Mouse (Mus musculus): ENCODE results near the gene Mlec. TPM values are rescaled to one million over a fixed set of nuclear protein-coding genes. Genes with fewer than 3 reads are reported as not detected.
A peak's percentile ranks its signal among the peaks of the same experiment; 100 is the strongest.

The Mlec gene
- polyA plus RNA-seq, 1 experiment from 2014 or later = 43.6 TPM

DNA sequence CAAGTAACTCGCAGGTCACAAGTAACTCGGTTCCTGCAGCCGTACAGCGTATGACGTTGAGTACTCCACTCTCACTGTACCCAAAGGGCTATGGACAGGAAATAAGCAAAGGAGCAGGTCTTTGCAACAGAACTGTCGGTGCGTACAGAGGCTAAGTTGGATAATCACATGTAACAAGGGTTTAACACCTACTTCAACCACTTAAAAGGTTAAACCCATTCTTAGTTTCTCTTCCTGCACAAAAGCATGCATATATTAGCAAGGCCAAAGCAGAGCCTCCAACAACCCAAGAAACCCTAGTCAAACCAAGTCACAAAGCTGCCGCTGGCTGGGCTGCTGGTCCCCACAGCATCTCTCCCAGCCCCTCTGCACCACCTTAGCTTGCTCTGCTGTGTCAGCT lies 25.5 kb downstream of the Mlec start:
- peaks cover 7% of the 10 kb centered on the region for H3K4me1 ChIP-seq (replicated peaks; ENCODE audit: insufficient read depth, low read length)
- no peak overlapping the region for H3K9ac ChIP-seq (ENCODE audit: low read depth, low read length)
- H3K9me3 ChIP-seq (replicated peaks; ENCODE audit: low read length) = no peaks in the 10 kb centered on the region
- no peak for TF ChIP-seq CTCF (IDR thresholded peaks at IDR 0.05; ENCODE audit: low read depth)
- H3K4me2 ChIP-seq (ENCODE audit: low read length) = 0 out of 2 replicates have a peak overlapping the region, but pooled peaks have one; percentile 99
- peaks cover 12% of the 10 kb centered on the region; the same call in 1 of the 2 replicates for H3K36me3 ChIP-seq (ENCODE audit: insufficient read depth, low read length)
- no peak overlapping the region for H3K27ac ChIP-seq
- WGBS = 84% methylated on average over 8 of the region's 8 CpGs
- H3K4me3 ChIP-seq (replicated peaks; ENCODE audit: low read depth, low read length) = no peak overlapping the region
- ATAC-seq (replicated peaks; ENCODE audit: low FRiP score, low read depth) (no peak), DNase-seq (ENCODE audit: low spot score) (no peak)
- no peaks in the 10 kb centered on the region for H3K27me3 ChIP-seq (ENCODE audit: insufficient read depth, low read length)

DNA sequence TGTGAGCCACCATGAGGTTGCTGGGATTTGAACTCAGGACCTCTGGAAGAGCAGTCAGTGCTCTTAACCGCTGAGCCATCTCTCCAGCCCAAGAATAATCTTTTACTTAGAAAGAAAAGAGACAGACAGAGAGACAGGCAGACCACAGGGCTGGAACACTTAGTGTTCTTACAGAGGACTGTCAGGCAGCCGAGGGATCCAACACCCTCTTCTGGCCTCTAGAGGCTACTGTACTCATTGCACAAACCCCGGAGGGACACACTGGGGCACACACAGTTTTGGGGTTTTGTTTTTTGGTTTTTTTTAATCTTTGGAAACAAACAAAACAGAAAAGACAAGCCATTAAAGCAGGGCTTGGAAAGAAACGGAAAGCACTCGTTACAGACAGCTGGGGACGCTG lies 28.7 kb downstream of the Mlec start:
- DNase-seq (ENCODE audit: low spot score) = no peak
- H3K4me1 ChIP-seq (replicated peaks; ENCODE audit: insufficient read depth, low read length) = peaks cover 11% of the 10 kb centered on the region
- peak; percentile 24; the same call in 1 of the 2 replicates for TF ChIP-seq CTCF (IDR thresholded peaks at IDR 0.05; ENCODE audit: low read depth)
- H3K36me3 ChIP-seq (ENCODE audit: insufficient read depth, low read length) = peaks cover 27% of the 10 kb centered on the region
- no peak overlapping the region for H3K9ac ChIP-seq (ENCODE audit: low read depth, low read length)
- H3K4me3 ChIP-seq (replicated peaks; ENCODE audit: low read depth, low read length) = no peak overlapping the region
- H3K9me3 ChIP-seq (replicated peaks; ENCODE audit: low read length) = no peaks in the 10 kb centered on the region
- no peaks in the 10 kb centered on the region for H3K27me3 ChIP-seq (ENCODE audit: insufficient read depth, low read length)
- WGBS = 90% methylated on average over 6 of the region's 6 CpGs
- no peak overlapping the region for H3K27ac ChIP-seq
- no peak for ATAC-seq (replicated peaks; ENCODE audit: low FRiP score, low read depth)
- H3K4me2 ChIP-seq (ENCODE audit: low read length) = no peak overlapping the region

GRCm38 (mm10) chr5:115127421-115128179 lies 30.4 kb downstream of the Mlec start:
- Histone ChIP-seq H3K27ac (no peak overlapping the region), H3K27me3 (ENCODE audit: insufficient read depth, low read length) (no peaks in the 10 kb centered on the region), H3K9me3 (replicated peaks; ENCODE audit: low read length) (no peaks in the 10 kb centered on the region), H3K36me3 (ENCODE audit: insufficient read depth, low read length) (peaks cover 32% of the 10 kb centered on the region), H3K9ac (ENCODE audit: low read depth, low read length) (0 out of 2 replicates have a peak overlapping the region, but pooled peaks have one; percentile 2), H3K4me1 (replicated peaks; ENCODE audit: insufficient read depth, low read length) (0 out of 2 replicates have a peak, but pooled peaks cover 4% of the 10 kb centered on the region), H3K4me3 (replicated peaks; ENCODE audit: low read depth, low read length) (no peak overlapping the region), H3K4me2 (ENCODE audit: low read length) (no peak overlapping the region)
- no peak for ATAC-seq (replicated peaks; ENCODE audit: low FRiP score, low read depth)
- WGBS = 71% methylated on average over 22 of the region's 22 CpGs
- TF ChIP-seq CTCF (IDR thresholded peaks at IDR 0.05; ENCODE audit: low read depth) = no peak
- DNase-seq (ENCODE audit: low spot score) = no peak

DNA sequence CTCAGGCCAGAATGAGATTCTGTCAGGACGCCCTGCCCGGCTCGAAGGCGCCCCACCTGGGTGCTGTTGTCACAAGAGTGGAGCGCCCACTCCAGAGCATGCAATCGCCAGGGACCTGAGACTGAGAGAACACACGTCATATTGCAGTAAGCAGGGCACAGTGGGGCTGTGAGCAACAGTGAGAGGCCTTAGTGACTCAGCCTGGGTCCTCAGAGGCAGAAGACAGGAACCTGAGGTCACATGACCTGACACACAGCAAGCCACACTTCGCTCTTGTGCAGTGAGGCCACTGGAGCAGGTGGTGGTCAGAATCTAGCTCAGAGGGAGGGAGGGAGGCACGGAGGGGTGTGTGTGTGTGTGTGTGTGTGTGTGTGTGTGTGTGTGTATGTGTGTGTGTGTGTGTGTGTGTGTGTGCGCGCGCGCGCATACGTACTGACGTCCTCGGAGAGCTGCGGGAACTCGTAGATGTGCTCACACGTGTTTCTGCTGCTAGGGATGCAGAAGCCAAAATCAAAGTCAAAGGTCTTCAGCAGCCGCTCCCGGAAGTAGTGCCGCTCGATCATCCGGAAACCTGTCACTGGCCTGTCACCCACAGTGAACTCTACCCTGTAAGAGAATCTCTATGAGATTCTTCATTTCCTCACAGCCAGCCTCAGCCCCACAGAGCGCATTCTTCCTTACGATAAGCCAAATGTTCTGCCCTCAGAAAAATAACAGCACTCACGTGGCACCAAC lies 31.2 kb downstream of the Mlec start:
- no peak for TF ChIP-seq CTCF (IDR thresholded peaks at IDR 0.05; ENCODE audit: low read depth)
- DNase-seq (ENCODE audit: low spot score) = no peak

GRCm38 (mm10) chr5:115125211-115125871 lies 32.6 kb downstream of the Mlec start:
- Histone ChIP-seq H3K27ac (no peak overlapping the region; the same call in 1 of the 2 replicates), H3K4me1 (replicated peaks; ENCODE audit: insufficient read depth, low read length) (0 out of 2 replicates have a peak, but pooled peaks cover 4% of the 10 kb centered on the region), H3K4me2 (ENCODE audit: low read length) (no peak overlapping the region), H3K9me3 (replicated peaks; ENCODE audit: low read length) (no peaks in the 10 kb centered on the region), H3K27me3 (ENCODE audit: insufficient read depth, low read length) (no peaks in the 10 kb centered on the region), H3K36me3 (ENCODE audit: insufficient read depth, low read length) (peaks cover 32% of the 10 kb centered on the region), H3K9ac (ENCODE audit: low read depth, low read length) (no peak overlapping the region), H3K4me3 (replicated peaks; ENCODE audit: low read depth, low read length) (no peak overlapping the region)
- peak; percentile 96 for TF ChIP-seq CTCF (IDR thresholded peaks at IDR 0.05; ENCODE audit: low read depth)
- ATAC-seq (replicated peaks; ENCODE audit: low FRiP score, low read depth) (peak; percentile 68), DNase-seq (ENCODE audit: low spot score) (peak; percentile 94)
- WGBS = 14% methylated on average over 24 of the region's 24 CpGs

More for the DNA sequence above, 31.2 kb downstream of the Mlec start:
- no peak for ATAC-seq (replicated peaks; ENCODE audit: low FRiP score, low read depth)
- Histone ChIP-seq H3K9me3 (replicated peaks; ENCODE audit: low read length) (no peaks in the 10 kb centered on the region), H3K9ac (ENCODE audit: low read depth, low read length) (0 out of 2 replicates have a peak overlapping the region, but pooled peaks have one; percentile 2), H3K36me3 (ENCODE audit: insufficient read depth, low read length) (peaks cover 32% of the 10 kb centered on the region), H3K4me3 (replicated peaks; ENCODE audit: low read depth, low read length) (no peak overlapping the region), H3K27ac (no peak overlapping the region), H3K4me1 (replicated peaks; ENCODE audit: insufficient read depth, low read length) (0 out of 2 replicates have a peak, but pooled peaks cover 4% of the 10 kb centered on the region), H3K27me3 (ENCODE audit: insufficient read depth, low read length) (no peaks in the 10 kb centered on the region), H3K4me2 (ENCODE audit: low read length) (no peak overlapping the region)
- 72% methylated on average over 28 of the region's 28 CpGs for WGBS

GRCm38 (mm10) chr5:115124690-115125089 lies 33.3 kb downstream of the Mlec start:
- TF ChIP-seq CTCF (IDR thresholded peaks at IDR 0.05; ENCODE audit: low read depth) = no peak
- 91% methylated on average over 6 of the region's 6 CpGs for WGBS
- no peaks in the 10 kb centered on the region for H3K9me3 ChIP-seq (replicated peaks; ENCODE audit: low read length)
- H3K4me1 ChIP-seq (replicated peaks; ENCODE audit: insufficient read depth, low read length) = 0 out of 2 replicates have a peak, but pooled peaks cover 4% of the 10 kb centered on the region
- no peaks in the 10 kb centered on the region for H3K27me3 ChIP-seq (ENCODE audit: insufficient read depth, low read length)
- H3K36me3 ChIP-seq (ENCODE audit: insufficient read depth, low read length) = peaks cover 29% of the 10 kb centered on the region
- no peak overlapping the region for H3K9ac ChIP-seq (ENCODE audit: low read depth, low read length)
- DNase-seq (ENCODE audit: low spot score) (no peak), ATAC-seq (replicated peaks; ENCODE audit: low FRiP score, low read depth) (no peak)
- H3K27ac ChIP-seq = no peak overlapping the region
- no peak overlapping the region for H3K4me3 ChIP-seq (replicated peaks; ENCODE audit: low read depth, low read length)
- no peak overlapping the region for H3K4me2 ChIP-seq (ENCODE audit: low read length)
